Mouse (Mus musculus) embryonic facial prominence, embryonic 14.5 days (tissue): ENCODE data around the gene Cyb5b. TPM values are rescaled to one million over a fixed set of nuclear protein-coding genes. Genes with fewer than 3 reads are reported as not detected.

Experiments
- ATAC-seq: fragments of 200-750 bp; cut with Nextera tagmentation; 2 replicates; pipeline ENCODE4 v1.8.0; 2017; ENCODE audit warnings: low read depth, moderate number of reproducible peaks, moderate TSS enrichment
- DNase-seq: peaks from one replicate; pipeline ENCODE4 v3.0.0-alpha.2; 2015; ENCODE audit warnings: low spot score
- H3K27ac ChIP-seq: fragments of 300-500 bp; sonication (generic); replicated peaks from 2 replicates; pipeline ENCODE4 v1.5.1; 2014; ENCODE audit warnings: low read depth, mild to moderate bottlenecking, low read length, moderate library complexity
- H3K27me3 ChIP-seq: fragments of 300-500 bp; sonication (generic); replicated peaks from 2 replicates; pipeline ENCODE4 v1.6.1; 2014; ENCODE audit warnings: low read length; ENCODE audit not compliant: control insufficient read depth, insufficient read depth
- H3K36me3 ChIP-seq: fragments of 300-500 bp; sonication (generic); 2 replicates; pipeline ENCODE4 v1.6.1; 2014; ENCODE audit warnings: low read length, mixed read lengths; ENCODE audit not compliant: control insufficient read depth, insufficient read depth
- H3K4me1 ChIP-seq: fragments of 300-500 bp; sonication (generic); 2 replicates; pipeline ENCODE4 v1.6.1; 2014; ENCODE audit warnings: antibody characterized with exemption, low read length; ENCODE audit not compliant: control insufficient read depth, insufficient read depth
- H3K4me2 ChIP-seq: fragments of 300-500 bp; sonication (generic); 2 replicates; pipeline ENCODE4 v1.6.1; 2014; ENCODE audit warnings: low read depth, mild to moderate bottlenecking, low read length, moderate library complexity, mixed read lengths
- H3K4me3 ChIP-seq: fragments of 300-500 bp; sonication (generic); 2 replicates; pipeline ENCODE4 v1.5.1; 2014; ENCODE audit warnings: low read depth, mild to moderate bottlenecking, low read length
- H3K9ac ChIP-seq: fragments of 300-500 bp; sonication (generic); 2 replicates; pipeline ENCODE4 v1.6.1; 2014; ENCODE audit warnings: low read depth, mild to moderate bottlenecking, low read length, moderate library complexity, mixed read lengths
- H3K9me3 ChIP-seq: fragments of 300-500 bp; sonication (generic); 2 replicates; pipeline ENCODE4 v1.6.1; 2016; ENCODE audit warnings: low read length; ENCODE audit not compliant: control insufficient read depth
- WGBS: fragments of 180-500 bp; shearing (Covaris S2); extraction: QIAGEN DNeasy Blood & Tissue Kit; methylation state at CpG from one replicate; pipeline ENCODE4 v1.1.7; 2014; 5-methylcytosine and 5-hydroxymethylcytosine counted together
- polyA plus RNA-seq: library from polyadenylated mRNA; unstranded; fragments of >200 nt; fragmentation: Nextera tagmentation; extraction: Ambion mirVana; gene quantifications from 2 replicates; pipeline ENCODE4 v1.2.1, GENCODE M21; 2014

Gene Cyb5b
- polyA plus RNA-seq, 1 experiment from 2014 or later, result 78.5 TPM

- WGBS, result 39% methylated on average over 8 of the region's 8 CpGs
- Histone ChIP-seq H3K4me1 (peaks cover 8% of the 10 kb centered on the region), H3K9me3 (no peaks in the 10 kb centered on the region), H3K9ac (no peak overlapping the region), H3K27ac (peak overlapping the region; percentile 24; the same call in 1 of the 2 replicates), H3K27me3 (no peaks in the 10 kb centered on the region), H3K36me3 (no peaks in the 10 kb centered on the region), H3K4me3 (no peak overlapping the region), H3K4me2 (no peak overlapping the region)
- DNase-seq (no peak), ATAC-seq (no peak)
These were observed 14.3 kb upstream of the Cyb5b start for GRCm38 (mm10) chr8:107136003-107136612.

- 86% methylated on average over 6 of the region's 6 CpGs for WGBS
- Histone ChIP-seq H3K27me3 (no peaks in the 10 kb centered on the region), H3K27ac (no peak overlapping the region), H3K4me3 (no peak overlapping the region), H3K4me2 (no peak overlapping the region), H3K4me1 (peaks cover 7% of the 10 kb centered on the region), H3K9me3 (no peaks in the 10 kb centered on the region), H3K36me3 (no peaks in the 10 kb centered on the region), H3K9ac (no peak overlapping the region)
- DNase-seq (no peak), ATAC-seq (no peak)
These were observed 12.8 kb upstream of the Cyb5b start for GRCm38 (mm10) chr8:107137591-107137990.

- H3K27me3 ChIP-seq, result no peaks in the 10 kb centered on the region
- H3K9me3 ChIP-seq, result no peaks in the 10 kb centered on the region
- no peak overlapping the region for H3K4me3 ChIP-seq
- no peaks in the 10 kb centered on the region for H3K36me3 ChIP-seq
- H3K27ac ChIP-seq, result no peak overlapping the region
- DNase-seq, result no peak
- no peak for ATAC-seq
- no peaks in the 10 kb centered on the region for H3K4me1 ChIP-seq
- WGBS, result 88% methylated on average over 5 of the region's 5 CpGs
- H3K4me2 ChIP-seq, result no peak overlapping the region
- no peak overlapping the region for H3K9ac ChIP-seq
These were observed 12.1 kb upstream of the Cyb5b start for GRCm38 (mm10) chr8:107138338-107138737.

DNA sequence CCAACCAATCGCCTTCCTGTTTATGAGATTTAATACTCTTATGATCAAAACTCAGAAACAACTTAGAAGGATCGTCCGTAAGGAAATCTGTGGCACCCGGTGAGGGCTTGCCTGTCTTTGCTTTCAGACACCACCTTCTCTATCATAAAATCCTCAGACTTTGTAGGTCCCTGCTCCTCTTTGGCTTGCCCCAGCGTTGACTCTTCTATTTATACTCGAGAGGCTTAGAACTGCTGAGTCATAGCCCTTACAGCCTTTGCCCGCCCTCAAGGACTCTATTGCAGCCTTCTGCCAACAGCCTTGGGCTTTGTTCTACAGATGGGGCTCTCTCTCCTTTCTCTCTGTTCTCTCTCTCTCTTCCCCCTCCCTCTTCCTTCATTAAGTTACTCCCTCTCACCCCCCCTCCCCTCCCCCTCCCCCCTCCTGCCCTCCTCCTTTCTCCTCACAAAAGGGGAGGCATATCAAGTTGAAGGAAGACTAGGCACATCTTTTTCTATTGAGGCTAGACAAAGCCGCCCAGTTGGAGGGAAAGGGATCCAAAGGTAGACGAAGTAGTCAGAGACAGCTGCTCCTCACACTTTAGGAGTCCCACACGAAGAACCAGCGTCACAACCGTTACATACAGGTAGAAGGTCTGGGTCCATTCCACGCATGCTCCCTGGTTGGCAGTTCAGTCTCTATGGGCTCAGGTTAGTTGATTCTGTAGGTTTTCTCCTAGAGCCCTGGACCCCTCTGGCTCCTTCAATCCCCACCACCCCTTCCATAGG is 10.6 kb upstream of the Cyb5b start:
- no peaks in the 10 kb centered on the region for H3K9me3 ChIP-seq
- ATAC-seq, result peak; percentile 55; the same call in 1 of the 2 replicates
- no peak overlapping the region for H3K9ac ChIP-seq
- peak; percentile 61 for DNase-seq
- H3K36me3 ChIP-seq, result no peaks in the 10 kb centered on the region
- H3K4me3 ChIP-seq, result no peak overlapping the region
- H3K27me3 ChIP-seq, result no peaks in the 10 kb centered on the region
- WGBS, result 56% methylated on average over 13 of the region's 13 CpGs
- no peak overlapping the region for H3K27ac ChIP-seq
- H3K4me2 ChIP-seq, result no peak overlapping the region
- no peaks in the 10 kb centered on the region for H3K4me1 ChIP-seq

- H3K27me3 ChIP-seq, result no peaks in the 10 kb centered on the region
- no peaks in the 10 kb centered on the region for H3K9me3 ChIP-seq
- no peak overlapping the region for H3K9ac ChIP-seq
- no peak overlapping the region for H3K27ac ChIP-seq
- H3K4me3 ChIP-seq, result no peak overlapping the region
- no peak overlapping the region for H3K4me2 ChIP-seq
- ATAC-seq (no peak), DNase-seq (no peak)
- H3K36me3 ChIP-seq, result no peaks in the 10 kb centered on the region
- 83% methylated on average over 4 of the region's 4 CpGs for WGBS
- no peaks in the 10 kb centered on the region for H3K4me1 ChIP-seq
These were observed 7.9 kb upstream of the Cyb5b start for GRCm38 (mm10) chr8:107142539-107142938.

DNA sequence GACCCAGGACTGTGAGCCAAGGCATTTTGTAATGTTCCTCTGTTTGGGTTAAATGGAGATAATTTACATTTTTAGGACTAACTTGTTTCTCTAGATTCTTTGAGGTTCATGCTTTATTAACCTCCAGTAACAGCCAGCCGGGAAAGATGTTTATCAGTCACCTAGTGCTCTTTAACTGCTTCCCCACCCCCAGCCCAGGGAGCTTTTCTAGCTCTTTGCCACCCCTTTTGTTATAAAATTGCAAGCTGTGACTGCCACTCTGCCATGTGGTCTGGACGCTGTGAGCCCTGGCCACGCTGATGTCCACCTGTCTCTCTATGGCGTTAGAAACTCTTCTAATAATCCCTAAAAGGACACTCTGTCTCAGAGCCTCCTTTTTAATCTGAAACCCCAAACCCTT is 6.9 kb upstream of the Cyb5b start:
- 64% methylated on average over 4 of the region's 4 CpGs for WGBS
- H3K9ac ChIP-seq, result no peak overlapping the region
- H3K4me1 ChIP-seq, result no peaks in the 10 kb centered on the region
- H3K4me3 ChIP-seq, result no peak overlapping the region
- no peak overlapping the region for H3K27ac ChIP-seq
- H3K27me3 ChIP-seq, result no peaks in the 10 kb centered on the region
- H3K4me2 ChIP-seq, result no peak overlapping the region
- no peaks in the 10 kb centered on the region for H3K36me3 ChIP-seq
- no peak for ATAC-seq
- no peak for DNase-seq
- no peaks in the 10 kb centered on the region for H3K9me3 ChIP-seq

DNA sequence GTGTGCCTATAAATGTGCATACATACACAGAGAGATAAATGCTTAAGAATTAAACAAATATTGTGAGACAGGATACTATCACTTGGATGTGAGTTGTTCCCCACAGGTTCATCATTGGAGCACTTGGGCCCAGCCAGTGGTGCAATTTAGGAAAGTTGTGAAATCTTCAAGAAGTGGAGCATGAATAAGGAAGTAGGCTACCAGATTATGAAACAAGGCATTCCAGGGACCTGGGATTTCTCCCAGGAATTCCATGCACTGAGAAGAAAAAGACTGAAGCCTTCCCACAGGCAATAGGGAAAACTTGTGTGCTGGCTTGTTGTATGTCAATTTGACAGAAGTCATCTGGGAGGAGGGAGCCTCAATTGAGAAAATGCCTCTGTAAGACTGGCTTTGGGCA is 4.3 kb upstream of the Cyb5b start:
- no peaks in the 10 kb centered on the region for H3K36me3 ChIP-seq
- H3K27ac ChIP-seq, result no peak overlapping the region
- H3K27me3 ChIP-seq, result no peaks in the 10 kb centered on the region
- H3K4me2 ChIP-seq, result no peak overlapping the region
- peaks cover under 1% of the 10 kb centered on the region; the same call in 1 of the 2 replicates for H3K4me1 ChIP-seq
- no peak overlapping the region for H3K4me3 ChIP-seq
- ATAC-seq, result no peak
- DNase-seq, result no peak
- H3K9ac ChIP-seq, result no peak overlapping the region
- no peaks in the 10 kb centered on the region for H3K9me3 ChIP-seq

- H3K9ac ChIP-seq, result no peak overlapping the region
- WGBS, result 85% methylated on average over 5 of the region's 5 CpGs
- no peaks in the 10 kb centered on the region for H3K9me3 ChIP-seq
- no peak for DNase-seq
- no peak overlapping the region for H3K4me2 ChIP-seq
- no peak overlapping the region for H3K27ac ChIP-seq
- no peaks in the 10 kb centered on the region for H3K27me3 ChIP-seq
- H3K4me3 ChIP-seq, result no peak overlapping the region
- H3K36me3 ChIP-seq, result peaks cover 14% of the 10 kb centered on the region
- no peak for ATAC-seq
- peaks cover 3% of the 10 kb centered on the region; the same call in 1 of the 2 replicates for H3K4me1 ChIP-seq
These were observed 1.6 kb upstream of the Cyb5b start for GRCm38 (mm10) chr8:107148802-107149201.

GRCm38 (mm10) chr8:107150057-107150403 is 410 bp upstream of the Cyb5b start:
- Histone ChIP-seq H3K4me2 (peak overlapping the region; percentile 60), H3K4me1 (peaks cover 3% of the 10 kb centered on the region; the same call in 1 of the 2 replicates), H3K27ac (peak overlapping the region; percentile 53; the same call in 1 of the 2 replicates), H3K9ac (peak overlapping the region; percentile 79), H3K4me3 (peak overlapping the region; percentile 67), H3K36me3 (peaks cover 25% of the 10 kb centered on the region), H3K9me3 (no peaks in the 10 kb centered on the region), H3K27me3 (no peaks in the 10 kb centered on the region)
- no peak for DNase-seq
- 32% methylated on average over 6 of the region's 6 CpGs for WGBS
- peak; percentile 12; the same call in 1 of the 2 replicates for ATAC-seq
